ENCODE assay signal across 20 mouse cellular contexts in genomic region chr12:69425610-69426009, GRCm38 (mm10). TPM values are rescaled to one million over a fixed set of nuclear protein-coding genes. Genes with fewer than 3 reads are reported as not detected.
A peak's percentile ranks its signal among the peaks of the same experiment; 100 is the strongest.
DNase-seq lines count a peak whose midpoint lies in the region; ATAC-seq lines count a peak whose summit lies in the region.
"Had no signal": no experiment of that assay in that cellular context is flagged by ENCODE, and none has a peak within 500 bp of the region (broad histone marks: within the 10 kb centered on the region; RNA-seq: fewer than 3 reads in every experiment).

No protein-coding gene starts in this region.

- H3K27ac ChIP-seq in kidney, embryonic 15.5 days: 0 out of 2 replicates have a peak overlapping the region, but pooled peaks have one; percentile 76
- no peak overlapping the region for H3K27ac ChIP-seq in kidney, embryonic 14.5 days (ENCODE audit: low read depth, low read length)
- 0 out of 2 replicates have a peak overlapping the region, but pooled peaks have one; percentile 6 for H3K27ac ChIP-seq in lung, embryonic 16.5 days (ENCODE audit: low read length)
- peak overlapping the region; percentile 69; the same call in 1 of the 2 replicates for H3K27ac ChIP-seq in limb, embryonic 10.5 days
- no peak overlapping the region for H3K27ac ChIP-seq in hindbrain, embryonic 13.5 days
- H3K27ac ChIP-seq: hindbrain, embryonic 15.5 days had no signal

- no peak for ATAC-seq in kidney, embryonic 15.5 days (replicated peaks; ENCODE audit: low FRiP score)
- no peak for ATAC-seq in kidney, embryonic 14.5 days (ENCODE audit: low FRiP score, low TSS enrichment)
- no peak for ATAC-seq in lung, embryonic 16.5 days (ENCODE audit: low read depth)
- ATAC-seq in hindbrain, embryonic 13.5 days (ENCODE audit: low FRiP score): no peak
- ATAC-seq: CD4-positive, CD25-positive, alpha-beta regulatory T cell, adult 4 months; forebrain, embryonic 14.5 days; forebrain, postnatal 0 days had no signal

- no peak for DNase-seq in lung, postnatal 4 days
- DNase-seq in limb, embryonic 10.5 days (ENCODE audit: low spot score): no peak
- DNase-seq: cerebellum, adult 11-12 months; cerebellum, adult 8-10 months; cerebellum, postnatal 10 days; cerebellum, postnatal 36 days; forebrain, postnatal 0 days; gastrocnemius, adult 2 months; gastrocnemius, postnatal 14 days; heart, postnatal 14 days had no signal

- no peak overlapping the region for H3K4me2 ChIP-seq in kidney, embryonic 15.5 days
- H3K4me2 ChIP-seq in kidney, embryonic 14.5 days (replicated peaks; ENCODE audit: low read depth, low read length): no peak overlapping the region
- no peak overlapping the region for H3K4me2 ChIP-seq in lung, embryonic 16.5 days (ENCODE audit: low read depth, low read length)
- no peak overlapping the region for H3K4me2 ChIP-seq in hindbrain, embryonic 13.5 days
- H3K4me2 ChIP-seq: embryonic facial prominence, embryonic 15.5 days; heart, embryonic 11.5 days; heart, embryonic 15.5 days; hindbrain, embryonic 15.5 days had no signal

- no peaks in the 10 kb centered on the region for H3K36me3 ChIP-seq in kidney, embryonic 15.5 days
- no peaks in the 10 kb centered on the region for H3K36me3 ChIP-seq in kidney, embryonic 14.5 days (ENCODE audit: control insufficient read depth, insufficient read depth, low read length)
- no peaks in the 10 kb centered on the region for H3K36me3 ChIP-seq in lung, embryonic 16.5 days (ENCODE audit: control insufficient read depth, insufficient read depth, low read length)
- H3K36me3 ChIP-seq in limb, embryonic 10.5 days: no peaks in the 10 kb centered on the region
- no peaks in the 10 kb centered on the region for H3K36me3 ChIP-seq in hindbrain, embryonic 13.5 days
- H3K36me3 ChIP-seq: embryonic facial prominence, embryonic 15.5 days; heart, embryonic 15.5 days; hindbrain, embryonic 15.5 days had no signal

- peaks cover 26% of the 10 kb centered on the region for H3K4me1 ChIP-seq in kidney, embryonic 15.5 days
- H3K4me1 ChIP-seq in kidney, embryonic 14.5 days (ENCODE audit: control insufficient read depth, insufficient read depth, low read length): peaks cover 10% of the 10 kb centered on the region; the same call in 1 of the 2 replicates
- H3K4me1 ChIP-seq in lung, embryonic 16.5 days (replicated peaks; ENCODE audit: control insufficient read depth, insufficient read depth, low read length): peaks cover 8% of the 10 kb centered on the region
- peaks cover 24% of the 10 kb centered on the region for H3K4me1 ChIP-seq in limb, embryonic 10.5 days
- H3K4me1 ChIP-seq in hindbrain, embryonic 13.5 days (replicated peaks): peaks cover 4% of the 10 kb centered on the region
- H3K4me1 ChIP-seq: hindbrain, embryonic 15.5 days had no signal

- H3K9ac ChIP-seq in kidney, embryonic 15.5 days: no peak overlapping the region
- H3K9ac ChIP-seq in kidney, embryonic 14.5 days (ENCODE audit: low read depth, low read length): no peak overlapping the region
- H3K9ac ChIP-seq in lung, embryonic 16.5 days (ENCODE audit: low read length): no peak overlapping the region
- H3K9ac ChIP-seq in hindbrain, embryonic 13.5 days: no peak overlapping the region
- H3K9ac ChIP-seq: embryonic facial prominence, embryonic 15.5 days; forebrain, postnatal 0 days; heart, embryonic 15.5 days; hindbrain, embryonic 15.5 days had no signal

- H3K27me3 ChIP-seq in kidney, embryonic 15.5 days: no peaks in the 10 kb centered on the region
- H3K27me3 ChIP-seq in kidney, embryonic 14.5 days (ENCODE audit: control insufficient read depth, insufficient read depth, low read length): no peaks in the 10 kb centered on the region
- no peaks in the 10 kb centered on the region for H3K27me3 ChIP-seq in lung, embryonic 16.5 days (ENCODE audit: control insufficient read depth, insufficient read depth, low read depth, low read length)
- no peaks in the 10 kb centered on the region for H3K27me3 ChIP-seq in limb, embryonic 10.5 days (ENCODE audit: low read depth, poor library complexity, severe bottlenecking)
- no peaks in the 10 kb centered on the region for H3K27me3 ChIP-seq in hindbrain, embryonic 13.5 days
- H3K27me3 ChIP-seq: embryonic facial prominence, embryonic 15.5 days; heart, embryonic 15.5 days; hindbrain, embryonic 15.5 days had no signal

- WGBS in kidney, embryonic 15.5 days: 73% methylated on average over 3 of the region's 3 CpGs
- 70% methylated on average over 3 of the region's 3 CpGs for WGBS in kidney, embryonic 14.5 days
- WGBS in lung, embryonic 16.5 days: 70% methylated on average over 3 of the region's 3 CpGs
- 85% methylated on average over 3 of the region's 3 CpGs for WGBS in limb, embryonic 10.5 days
- WGBS in hindbrain, embryonic 13.5 days: 96% methylated on average over 3 of the region's 3 CpGs

- no peak overlapping the region for H3K4me3 ChIP-seq in kidney, embryonic 15.5 days (replicated peaks)
- H3K4me3 ChIP-seq in kidney, embryonic 14.5 days (ENCODE audit: low read length): no peak overlapping the region
- H3K4me3 ChIP-seq in lung, embryonic 16.5 days (ENCODE audit: low read length): no peak overlapping the region
- H3K4me3 ChIP-seq in limb, embryonic 10.5 days: no peak overlapping the region
- H3K4me3 ChIP-seq in hindbrain, embryonic 13.5 days: no peak overlapping the region
- H3K4me3 ChIP-seq: embryonic facial prominence, embryonic 15.5 days; gastrocnemius, adult 2 months; heart, embryonic 15.5 days; hindbrain, embryonic 15.5 days had no signal

- no peaks in the 10 kb centered on the region for H3K9me3 ChIP-seq in kidney, embryonic 15.5 days (replicated peaks)
- H3K9me3 ChIP-seq in kidney, embryonic 14.5 days (ENCODE audit: control insufficient read depth, low read length): no peaks in the 10 kb centered on the region
- H3K9me3 ChIP-seq in lung, embryonic 16.5 days (ENCODE audit: control insufficient read depth, low read length): no peaks in the 10 kb centered on the region
- H3K9me3 ChIP-seq in limb, embryonic 10.5 days (replicated peaks): no peaks in the 10 kb centered on the region
- 0 out of 2 replicates have a peak, but pooled peaks cover 6% of the 10 kb centered on the region for H3K9me3 ChIP-seq in hindbrain, embryonic 13.5 days
- H3K9me3 ChIP-seq: embryonic facial prominence, embryonic 15.5 days; heart, embryonic 15.5 days; hindbrain, embryonic 15.5 days had no signal

RNA-seq across cellular contexts. Expression of gene Gm9887, which starts 53.4 kb away (rescaled TPM):
- 1.4 and 1.7 TPM in 2 replicates for polyA plus RNA-seq in kidney, embryonic 15.5 days (2015; fragmentation: Nextera tagmentation; extraction: Ambion mirVana)
- polyA plus RNA-seq in kidney, embryonic 14.5 days (2014; fragmentation: Nextera tagmentation; extraction: Ambion mirVana): 1.3 and 2.9 TPM in 2 replicates
- polyA plus RNA-seq in lung, embryonic 16.5 days (2015; fragmentation: Nextera tagmentation; extraction: Ambion mirVana): 1.3 TPM in 2 replicates
- polyA plus RNA-seq in limb, embryonic 10.5 days (2016; fragmentation: Nextera tagmentation; extraction: Ambion mirVana): 1.4 and 1.7 TPM in 2 replicates
- 0.81 and 1.4 TPM in 2 replicates for polyA plus RNA-seq in hindbrain, embryonic 13.5 days (2015; fragmentation: Nextera tagmentation; extraction: Ambion mirVana)

RNA-seq across cellular contexts. Expression of gene Arf6, which starts 53.7 kb away (rescaled TPM):
- polyA plus RNA-seq in kidney, embryonic 15.5 days (2015; fragmentation: Nextera tagmentation; extraction: Ambion mirVana): 45.3 and 47.0 TPM in 2 replicates
- 59.7 and 75.0 TPM in 2 replicates for polyA plus RNA-seq in kidney, embryonic 14.5 days (2014; fragmentation: Nextera tagmentation; extraction: Ambion mirVana)
- polyA plus RNA-seq in lung, embryonic 16.5 days (2015; fragmentation: Nextera tagmentation; extraction: Ambion mirVana): 35.1 and 41.8 TPM in 2 replicates
- polyA plus RNA-seq in limb, embryonic 10.5 days (2016; fragmentation: Nextera tagmentation; extraction: Ambion mirVana): 45.6 and 50.3 TPM in 2 replicates
- 26.0 and 28.5 TPM in 2 replicates for polyA plus RNA-seq in hindbrain, embryonic 13.5 days (2015; fragmentation: Nextera tagmentation; extraction: Ambion mirVana)

Comparison
In these comparisons a context has a peak if more than half of its experiments do, and no peak if none do; other contexts are left out.
1. H3K27ac ChIP-seq: peak in kidney, embryonic 15.5 days (single experiment), lung, embryonic 16.5 days (single experiment) and limb, embryonic 10.5 days (single experiment); none in kidney, embryonic 14.5 days (single experiment) and hindbrain, embryonic 13.5 days (single experiment).